ENCODE assay signal across 15 mouse cellular contexts in genomic region chr1:86349201-86349600, GRCm38 (mm10).
"Had no signal": no experiment of that assay in that cellular context is flagged by ENCODE, and none has a peak within 500 bp of the region (broad histone marks: within the 10 kb centered on the region; RNA-seq: fewer than 3 reads in every experiment).

No protein-coding gene starts in this region.

- H3K4me3 ChIP-seq: limb, embryonic 12.5 days; midbrain, embryonic 15.5 days had no signal

- H3K4me1 ChIP-seq: limb, embryonic 12.5 days; midbrain, embryonic 15.5 days had no signal

- ATAC-seq: intestine, embryonic 16.5 days; lung, postnatal 0 days; midbrain, embryonic 15.5 days had no signal

- H3K27ac ChIP-seq: limb, embryonic 12.5 days; liver, embryonic 14.5 days; midbrain, embryonic 15.5 days; stomach, postnatal 0 days had no signal

- H3K9ac ChIP-seq: limb, embryonic 12.5 days; liver, embryonic 14.5 days; midbrain, embryonic 15.5 days had no signal

- H3K9me3 ChIP-seq: limb, embryonic 12.5 days; midbrain, embryonic 15.5 days had no signal

- H3K27me3 ChIP-seq: limb, embryonic 12.5 days; midbrain, embryonic 15.5 days had no signal

- H3K4me2 ChIP-seq: limb, embryonic 12.5 days; midbrain, embryonic 15.5 days had no signal

- DNase-seq: kidney, adult 9 months; kidney, postnatal 36 days; layer of hippocampus, adult 9-11 months; liver; lung, adult 2 months; lung, postnatal 36 days; right cerebral cortex, adult 18-20 months; right cerebral cortex, postnatal 25 days; thymus, postnatal 4 days had no signal
